Mouse (Mus musculus) WW6 (cell line): Measurements from ENCODE around the gene Retreg1.

Experiments used
- DNase-seq: peaks from one replicate; pipeline ENCODE4 v3.0.0-alpha.2; 2013; ENCODE audit warnings: low read depth, low spot score

The Retreg1 gene

GRCm38 (mm10) chr15:25918641-25919040, 75.7 kb downstream of the Retreg1 start:
- DNase-seq = no peak

GRCm38 (mm10) chr15:25919995-25920394, 77.0 kb downstream of the Retreg1 start:
- no peak for DNase-seq

GRCm38 (mm10) chr15:25920886-25921285, 77.9 kb downstream of the Retreg1 start:
- no peak for DNase-seq

GRCm38 (mm10) chr15:25922007-25922406, 79.0 kb downstream of the Retreg1 start:
- DNase-seq = no peak

- no peak for DNase-seq
These were observed 80.9 kb downstream of the Retreg1 start for GRCm38 (mm10) chr15:25923916-25924315.

- DNase-seq = no peak
These were observed 83.2 kb downstream of the Retreg1 start for GRCm38 (mm10) chr15:25926171-25926570.

- DNase-seq = no peak
These were observed 84.1 kb downstream of the Retreg1 start for GRCm38 (mm10) chr15:25927106-25927505.

GRCm38 (mm10) chr15:25928001-25928400, 85.0 kb downstream of the Retreg1 start:
- no peak for DNase-seq

GRCm38 (mm10) chr15:25928831-25929230, 85.9 kb downstream of the Retreg1 start:
- no peak for DNase-seq

GRCm38 (mm10) chr15:25929518-25929917, 86.5 kb downstream of the Retreg1 start:
- no peak for DNase-seq

- no peak for DNase-seq
These were observed 87.0 kb downstream of the Retreg1 start for GRCm38 (mm10) chr15:25929936-25930335.

GRCm38 (mm10) chr15:25930657-25931056, 87.7 kb downstream of the Retreg1 start:
- no peak for DNase-seq

GRCm38 (mm10) chr15:25932497-25932896, 89.5 kb downstream of the Retreg1 start:
- no peak for DNase-seq

GRCm38 (mm10) chr15:25932937-25933684, 90.1 kb downstream of the Retreg1 start:
- no peak for DNase-seq

GRCm38 (mm10) chr15:25933685-25934108, 90.7 kb downstream of the Retreg1 start:
- DNase-seq = no peak

- DNase-seq = no peak
These were observed 91.4 kb downstream of the Retreg1 start for GRCm38 (mm10) chr15:25934411-25934810.

GRCm38 (mm10) chr15:25938496-25938895, 95.5 kb downstream of the Retreg1 start:
- no peak for DNase-seq

GRCm38 (mm10) chr15:25940397-25941377, 97.7 kb downstream of the Retreg1 start:
- DNase-seq = no peak

- no peak for DNase-seq
These were observed 98.5 kb downstream of the Retreg1 start for GRCm38 (mm10) chr15:25941514-25941913.

- no peak for DNase-seq
These were observed 99.4 kb downstream of the Retreg1 start for GRCm38 (mm10) chr15:25942415-25942814.

GRCm38 (mm10) chr15:25943386-25944137, 100.6 kb downstream of the Retreg1 start:
- DNase-seq = no peak

GRCm38 (mm10) chr15:25945224-25945623, 102.2 kb downstream of the Retreg1 start:
- DNase-seq = no peak
